Mouse (Mus musculus): ENCODE measurements around the gene Pom121. TPM values are rescaled to one million over a fixed set of nuclear protein-coding genes. Genes with fewer than 3 reads are reported as not detected.

Gene Pom121
- polyA plus RNA-seq (2012; rRNA removed): 25.7 and 31.4 TPM in 2 replicates

DNA sequence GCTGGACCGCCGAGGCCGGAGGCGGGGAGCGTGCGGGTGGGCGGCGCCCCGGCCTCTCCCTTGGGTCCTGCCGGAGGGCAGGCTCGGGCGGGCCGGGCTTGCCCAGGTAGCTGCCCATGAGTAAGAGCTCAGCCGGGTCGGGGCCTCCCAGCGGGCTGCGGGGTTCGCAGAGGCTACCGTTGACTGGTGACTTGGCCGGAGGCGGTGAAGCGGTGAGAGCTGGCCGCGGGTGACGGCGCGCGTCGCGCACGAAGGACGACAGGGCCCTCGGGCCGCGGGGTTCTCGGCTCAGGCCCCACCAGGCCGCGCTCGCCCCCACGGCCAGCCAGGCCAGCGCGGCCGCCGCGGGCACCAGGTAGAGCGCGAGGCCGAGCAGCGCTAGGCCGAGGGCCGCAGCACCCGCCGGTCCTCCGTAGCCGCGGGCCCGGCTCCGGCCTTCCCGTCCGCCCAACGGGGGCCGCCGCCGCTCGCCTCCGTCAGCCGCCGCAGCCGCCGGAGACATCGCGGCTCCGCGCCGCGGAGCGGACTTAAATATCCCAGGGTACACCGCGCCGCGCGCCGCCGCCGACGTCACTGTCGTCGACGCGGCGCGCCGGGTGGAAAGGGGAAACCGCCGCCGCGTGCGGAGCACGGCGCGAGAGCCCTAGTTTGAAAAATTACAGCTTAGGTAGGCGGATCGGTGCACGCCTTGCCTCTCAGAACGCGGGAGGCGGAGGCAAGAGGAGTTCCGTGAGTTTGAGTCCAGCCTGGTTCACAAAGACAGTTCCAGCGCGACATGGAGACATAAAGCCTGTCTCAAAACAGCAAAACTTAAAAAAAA, at the start of gene Pom121:
Gene Pom121, minus strand, starts transcription at position 543 of the 820 bp plus-strand sequence.

DNA sequence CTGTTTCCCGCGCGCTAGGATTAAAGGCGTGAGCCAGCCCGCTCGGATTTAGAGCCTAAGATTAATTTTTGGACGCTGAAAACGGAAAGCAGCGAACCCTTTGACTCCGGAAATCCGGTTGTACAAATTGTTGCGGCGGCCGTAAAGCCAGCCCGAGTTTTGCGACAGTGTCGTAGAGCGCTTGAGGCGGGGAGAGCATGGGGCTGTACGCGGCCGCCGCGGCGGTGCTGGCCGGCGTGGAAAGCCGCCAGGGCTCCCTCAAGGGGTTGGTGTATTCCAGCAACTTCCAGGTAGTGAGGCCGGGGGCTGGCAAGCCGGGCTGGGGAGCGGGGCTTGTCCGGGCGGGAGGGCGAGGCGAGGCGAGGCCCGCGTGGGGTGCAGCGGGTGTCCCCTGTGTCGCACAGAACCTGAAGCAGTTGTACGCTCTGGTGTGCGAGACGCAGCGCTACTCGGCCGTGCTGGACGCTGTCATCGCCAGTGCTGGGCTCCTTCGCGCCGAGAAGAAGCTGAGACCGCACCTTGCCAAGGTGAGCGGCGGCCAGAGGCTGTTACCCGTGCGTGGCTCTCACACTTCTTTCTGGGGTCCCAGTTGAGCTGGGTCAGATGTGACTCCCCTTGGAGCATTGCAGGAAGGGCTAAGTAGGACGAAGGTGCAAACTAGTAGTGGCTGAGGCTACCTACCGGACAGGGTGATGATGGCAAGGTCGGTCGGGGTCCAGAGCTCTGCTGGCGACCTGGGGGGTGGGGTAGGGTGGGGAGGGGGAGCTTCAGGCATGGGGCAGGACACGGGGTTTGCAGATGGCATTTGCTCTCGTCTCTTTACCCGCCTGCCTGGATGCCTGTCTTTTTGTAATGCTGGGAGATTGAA, 24.3 kb downstream of the Pom121 start, which contains the start of gene Nsun5:
Gene Nsun5, plus strand, starts transcription at position 167 of the 868 bp plus-strand sequence.

DNA sequence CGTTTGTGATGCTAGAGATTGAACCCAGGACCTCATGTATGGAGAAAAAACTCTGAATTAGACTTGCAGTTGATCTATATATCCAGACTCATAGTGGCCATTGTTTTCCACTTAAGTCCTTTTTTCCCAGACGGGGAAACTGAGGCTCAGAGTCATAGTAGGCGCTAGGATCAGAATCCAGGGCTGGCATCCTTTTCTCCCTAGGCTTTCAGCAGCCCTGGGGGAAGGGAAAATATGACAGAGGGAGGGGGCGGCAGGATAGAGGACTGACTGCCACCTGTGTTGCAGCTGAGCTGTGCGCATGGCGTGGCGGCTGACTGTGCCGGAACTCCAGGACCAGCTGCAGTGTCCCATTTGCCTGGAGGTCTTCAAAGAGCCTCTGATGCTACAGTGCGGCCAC, 41.4 kb downstream of the Pom121 start, which contains the start of gene Trim50:
Gene Trim50, plus strand, starts transcription at position 301 of the 400 bp plus-strand sequence.

DNA sequence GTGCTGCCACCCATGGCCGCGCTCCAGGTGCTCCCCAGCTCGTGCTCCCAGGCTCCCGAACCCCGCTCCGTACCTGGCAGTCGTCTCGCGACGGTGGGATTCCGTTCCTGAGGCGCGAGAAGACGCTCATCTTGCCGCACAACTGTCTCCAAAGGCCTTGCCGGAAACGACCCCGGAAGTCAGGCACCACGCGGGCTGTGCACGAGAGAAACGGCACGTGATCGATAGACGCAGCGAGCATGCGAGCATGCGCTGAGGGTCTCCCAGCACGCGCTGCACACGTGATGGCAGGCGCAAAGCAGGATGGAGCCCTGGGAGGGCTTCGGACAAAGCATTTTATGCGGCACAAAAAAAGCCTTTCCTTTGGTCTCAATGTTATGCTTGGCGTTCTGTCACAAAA, 44.5 kb downstream of the Pom121 start, which contains the start of gene Fkbp6:
Gene Fkbp6, minus strand, starts transcription at position 183 of the 400 bp plus-strand sequence.

Other genes with a start within 250 kb of the Pom121 start
- gene Tbl2, start 244.9 kb downstream of the Pom121 start, polyA plus RNA-seq (2012; rRNA removed): 13.2 and 14.3 TPM in 2 replicates
- gene Bcl7b, start 226.3 kb downstream of the Pom121 start, polyA plus RNA-seq (2012; rRNA removed): 23.7 and 26.0 TPM in 2 replicates
- gene Baz1b, start 207.3 kb downstream of the Pom121 start, polyA plus RNA-seq (2012; rRNA removed): 71.9 and 76.5 TPM in 2 replicates
- gene Fzd9, start 143.3 kb downstream of the Pom121 start, polyA plus RNA-seq (2012; rRNA removed): 18.2 and 21.5 TPM in 2 replicates
- 0.14 and 0.24 TPM in 2 replicates for gene Fkbp6, start 44.5 kb downstream of the Pom121 start, polyA plus RNA-seq (2012; rRNA removed)
- gene Trim50, start 41.3 kb downstream of the Pom121 start, polyA plus RNA-seq (2012; rRNA removed): 0.04 TPM in 1 of 2 replicates, not detected in the other
- gene Nsun5, start 24.6 kb downstream of the Pom121 start, polyA plus RNA-seq (2012; rRNA removed): 46.8 and 47.4 TPM in 2 replicates
- gene Hip1, start 150.6 kb upstream of the Pom121 start, polyA plus RNA-seq (2012; rRNA removed): 39.5 and 45.0 TPM in 2 replicates
- not detected in 2 replicates for gene Ccl26, start 169.0 kb upstream of the Pom121 start, polyA plus RNA-seq (2012; rRNA removed)
- gene Ccl24, start 178.5 kb upstream of the Pom121 start, polyA plus RNA-seq (2012; rRNA removed): 3.6 and 4.4 TPM in 2 replicates
- 48.0 and 49.9 TPM in 2 replicates for gene Rhbdd2, start 238.1 kb upstream of the Pom121 start, polyA plus RNA-seq (2012; rRNA removed)